Mouse (Mus musculus) left cerebral cortex, postnatal 4 days (tissue): Measurements from ENCODE around the gene Gm45062. TPM values are rescaled to one million over a fixed set of nuclear protein-coding genes. Genes with fewer than 3 reads are reported as not detected.

Experiments used
- DNase-seq: peaks from one replicate; pipeline ENCODE4 v3.0.0-alpha.2; 2022
- intact Hi-C: fragments of 180-260 bp; cut with DNase I; formaldehyde crosslinking; loops from one replicate; pipeline ENCODE4 v1.15.1; 2025
- total RNA-seq, 2 experiments: library from RNA; stranded (reverse); gene quantifications; 2 replicates each; pipeline ENCODE4 v1.2.3; 2021

Gm45062 gene
- total RNA-seq, 2 experiments from 2014 or later: 5.1 to 6.4 TPM

DNA sequence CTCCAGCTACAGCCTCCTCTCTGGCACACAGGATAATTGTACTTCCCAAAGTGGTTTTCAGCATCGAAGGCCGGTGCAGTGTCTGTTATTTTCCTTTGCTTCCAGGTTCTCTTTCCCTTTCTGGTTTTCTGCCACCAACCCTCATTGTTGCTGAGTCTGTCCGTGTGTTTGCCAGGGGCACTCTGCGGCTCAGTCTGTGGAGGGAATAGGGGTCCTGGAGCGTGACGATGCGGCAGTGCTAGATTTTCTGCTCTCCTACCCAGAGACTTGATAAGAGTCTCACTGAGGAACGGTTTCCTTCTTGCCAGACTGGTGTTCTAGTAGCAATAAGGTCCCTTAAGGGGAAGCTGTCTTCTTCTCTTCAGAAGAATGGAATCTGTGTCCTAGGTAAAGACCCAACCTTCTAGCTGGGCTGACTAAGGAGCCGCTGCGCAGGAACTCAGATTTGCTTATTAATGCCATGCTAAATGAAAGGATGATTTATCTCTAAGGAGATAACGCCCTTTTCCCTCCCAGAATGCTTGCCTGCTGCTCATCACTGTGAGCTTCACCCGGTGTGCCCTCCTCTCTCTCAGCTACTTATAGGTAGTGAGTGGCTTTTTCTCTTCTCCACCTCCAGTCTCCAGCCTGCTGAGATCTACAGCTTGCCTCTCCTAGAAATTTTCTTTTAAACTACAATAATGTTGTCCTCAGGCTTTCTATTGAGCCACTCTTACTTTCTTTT is 104.9 kb downstream of the Gm45062 start:
- no peak for DNase-seq
- intact Hi-C loops: no loop called here

DNA sequence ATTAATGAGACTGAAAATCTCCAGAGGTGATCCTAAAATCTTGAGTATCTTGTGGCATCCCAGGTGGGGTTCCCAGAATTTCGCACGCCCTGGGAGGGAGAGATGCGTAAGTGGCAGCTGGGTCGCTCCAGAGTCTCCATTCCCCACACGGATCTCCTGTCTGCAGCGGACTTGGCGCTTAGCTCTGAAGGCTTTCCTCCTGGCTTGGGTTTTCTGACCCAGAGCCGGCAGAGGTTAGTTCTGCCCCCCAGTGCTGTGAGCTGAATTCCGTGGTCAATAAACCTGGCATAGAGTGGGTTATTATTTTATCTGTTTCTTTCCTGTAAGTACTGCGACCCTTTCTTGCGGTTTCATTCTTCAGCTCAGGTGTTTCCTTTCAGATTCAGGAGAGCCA is 105.5 kb downstream of the Gm45062 start:
- intact Hi-C loops: no loop called here
- DNase-seq: no peak

- no peak for DNase-seq
- intact Hi-C loops: no loop called here
Observed at GRCm38 (mm10) chr6:8367675-8368074, 108.4 kb downstream of the Gm45062 start.

- intact Hi-C loops: no loop called here
- no peak for DNase-seq
Observed at GRCm38 (mm10) chr6:8368198-8368864, 109.1 kb downstream of the Gm45062 start.

DNA sequence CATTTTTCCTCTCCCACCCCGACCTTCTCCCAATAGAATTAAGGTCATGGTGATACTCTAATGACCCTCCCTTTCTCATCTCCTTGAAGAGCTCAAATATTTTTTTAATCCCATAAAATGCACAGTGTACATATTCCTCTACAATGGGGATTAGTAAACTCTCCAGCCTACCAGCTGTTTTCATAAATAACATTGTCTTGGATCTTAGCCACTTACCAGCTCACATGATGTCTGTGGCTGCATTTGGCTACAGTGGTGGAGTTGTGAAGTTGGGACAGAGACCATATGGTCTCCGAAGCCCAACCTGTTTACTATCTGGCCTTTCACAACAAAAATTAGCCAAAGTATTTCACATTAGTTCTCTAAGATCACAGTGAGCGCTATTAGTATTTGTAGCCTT is 111.4 kb downstream of the Gm45062 start:
- intact Hi-C loops: no loop called here

GRCm38 (mm10) chr6:8373051-8373450 is 113.8 kb downstream of the Gm45062 start:
- DNase-seq: no peak
- intact Hi-C loops: no loop called here

More for the DNA sequence above, 111.4 kb downstream of the Gm45062 start:
- DNase-seq: no peak

GRCm38 (mm10) chr6:8373851-8374250 is 114.6 kb downstream of the Gm45062 start:
- DNase-seq: peak; percentile 14
- intact Hi-C loops: no loop called here

- intact Hi-C loops: no loop called here
Observed at GRCm38 (mm10) chr6:8374290-8374689, 115.0 kb downstream of the Gm45062 start.

GRCm38 (mm10) chr6:8374712-8375111 is 115.5 kb downstream of the Gm45062 start:
- intact Hi-C loops: no loop called here
- DNase-seq: no peak

More at GRCm38 (mm10) chr6:8374290-8374689, 115.0 kb downstream of the Gm45062 start:
- DNase-seq: no peak

DNA sequence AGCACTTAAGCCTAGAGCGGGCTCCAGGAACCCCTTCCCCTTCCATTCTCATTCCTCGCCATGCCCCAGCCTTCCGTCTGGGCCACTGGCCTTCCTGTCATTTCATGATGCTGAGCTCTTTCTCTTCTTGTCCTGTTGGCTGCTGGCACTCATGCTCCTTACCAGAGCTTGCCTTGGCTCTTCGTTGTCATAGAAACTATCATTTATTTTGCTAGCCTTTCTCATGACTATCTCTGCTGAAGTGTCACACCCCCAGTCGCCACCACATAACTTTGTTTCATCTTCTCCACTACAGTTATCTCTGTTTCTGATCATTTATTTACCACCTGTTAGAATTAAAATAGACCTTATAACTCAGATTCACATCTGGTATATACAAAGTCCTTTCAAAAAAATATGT is 117.1 kb downstream of the Gm45062 start:
- intact Hi-C loops: no loop called here
- no peak for DNase-seq

GRCm38 (mm10) chr6:8377667-8378066 is 118.4 kb downstream of the Gm45062 start:
- intact Hi-C loops: no loop called here
- no peak for DNase-seq

DNA sequence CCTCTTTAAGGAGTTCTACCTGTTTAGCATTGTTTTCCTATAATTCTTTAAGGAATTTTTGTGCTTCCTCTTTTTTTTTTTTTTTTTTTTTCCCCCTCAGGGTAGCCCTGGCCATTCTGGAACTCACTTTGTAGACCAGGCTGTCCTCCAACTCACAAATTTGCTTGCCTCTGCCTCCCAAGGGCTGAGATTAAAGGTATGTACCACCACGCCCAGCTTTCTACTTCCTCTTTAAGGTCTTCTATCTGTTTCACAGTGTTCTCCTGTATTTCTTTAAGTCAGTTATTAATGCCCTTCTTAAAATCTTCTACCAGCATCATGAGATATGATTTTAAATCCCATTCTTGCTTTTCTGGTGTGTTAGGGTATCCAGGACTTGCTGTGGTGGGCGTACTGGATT is 130.1 kb downstream of the Gm45062 start:
- intact Hi-C loops: no loop called here
- no peak for DNase-seq

DNA sequence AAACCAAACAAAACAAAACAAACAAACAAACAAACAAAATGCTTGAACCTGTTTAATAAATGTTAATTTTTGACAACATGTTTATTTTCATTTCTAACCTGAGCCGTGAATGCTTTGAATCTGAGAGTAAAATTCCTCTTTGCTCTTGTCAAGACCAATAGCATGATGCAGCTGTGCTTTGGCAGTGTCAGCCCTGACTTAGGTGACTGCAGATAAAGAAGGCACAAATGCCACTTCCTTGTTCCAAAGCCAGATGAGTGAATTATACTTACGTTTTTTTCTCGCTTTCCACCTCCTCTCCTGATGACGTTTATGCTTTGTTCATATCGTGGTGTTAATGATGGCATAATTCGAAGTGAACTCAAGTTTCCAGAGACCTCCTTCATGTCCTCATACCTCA is 131.0 kb downstream of the Gm45062 start:
- DNase-seq: no peak
- intact Hi-C loops: no loop called here

GRCm38 (mm10) chr6:8390935-8391334 is 131.7 kb downstream of the Gm45062 start:
- intact Hi-C loops: no loop called here
- DNase-seq: no peak

DNA sequence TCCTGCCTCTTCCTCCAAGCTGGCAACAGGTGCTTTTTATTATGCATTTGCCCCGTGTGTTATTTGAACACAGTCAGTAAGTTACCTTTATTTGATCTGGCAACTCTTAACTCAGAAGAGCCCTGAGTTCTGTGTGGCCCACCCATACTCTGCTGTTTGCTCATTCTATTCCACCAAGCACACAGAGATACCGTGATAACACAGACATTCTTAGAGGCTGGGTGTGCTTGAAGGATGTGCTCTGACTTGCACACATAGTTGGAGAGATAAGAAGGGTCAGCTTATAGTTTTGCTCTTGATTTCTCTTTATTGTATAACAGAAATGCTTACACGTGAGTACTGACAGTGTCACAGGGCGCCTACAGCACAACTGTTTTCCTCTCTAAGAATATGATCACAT is 133.8 kb downstream of the Gm45062 start:
- intact Hi-C loops: no loop called here
- DNase-seq: no peak

DNA sequence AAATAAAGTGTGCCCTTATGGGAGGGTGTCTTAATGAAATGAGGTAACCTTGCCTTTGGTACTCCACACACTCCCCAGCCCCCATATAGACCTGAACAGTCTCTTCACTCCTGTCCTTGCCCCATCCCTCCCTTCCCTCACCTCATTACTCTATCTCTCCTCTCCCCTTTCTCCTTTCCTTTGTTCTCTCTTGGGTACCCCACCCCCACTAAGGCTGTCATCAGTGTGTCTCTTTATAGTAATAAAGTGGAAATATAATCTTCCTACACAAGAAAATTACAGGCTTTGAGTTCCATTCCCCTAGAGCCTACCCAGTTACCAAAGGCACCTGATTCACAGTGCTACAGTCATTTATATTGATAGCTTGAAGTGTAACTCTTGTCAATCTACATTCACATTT is 134.8 kb downstream of the Gm45062 start:
- no peak for DNase-seq
- intact Hi-C loops: no loop called here

GRCm38 (mm10) chr6:8395061-8395460 is 135.8 kb downstream of the Gm45062 start:
- no peak for DNase-seq
- intact Hi-C loops: no loop called here

GRCm38 (mm10) chr6:8397252-8397651 is 138.0 kb downstream of the Gm45062 start:
- DNase-seq: no peak
- intact Hi-C loops: no loop called here

GRCm38 (mm10) chr6:8399710-8400109 is 140.5 kb downstream of the Gm45062 start:
- intact Hi-C loops: no loop called here
- DNase-seq: no peak

GRCm38 (mm10) chr6:8403127-8403526 is 143.9 kb downstream of the Gm45062 start:
- intact Hi-C loops: no loop called here
- no peak for DNase-seq

DNA sequence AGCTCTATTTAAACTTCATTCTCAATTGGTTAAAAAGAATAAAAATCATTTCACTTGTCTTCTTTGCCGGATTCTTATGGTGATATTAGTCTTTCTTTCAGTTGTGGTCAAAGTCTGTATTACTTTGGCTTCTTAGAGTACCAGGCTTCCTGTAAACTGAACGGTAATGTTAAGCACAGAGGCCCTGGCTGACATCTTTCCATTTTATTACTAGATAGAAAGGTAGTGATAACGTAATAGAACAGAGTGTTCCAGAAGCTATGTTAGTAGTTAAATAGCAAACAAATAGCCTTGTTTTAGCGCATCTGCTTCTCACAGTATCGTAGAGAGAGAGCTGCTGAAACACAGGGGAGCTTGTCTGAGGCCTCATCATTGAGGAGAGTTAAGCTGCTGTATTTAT is 146.6 kb downstream of the Gm45062 start:
- no peak for DNase-seq
- intact Hi-C loops: no loop called here

DNA sequence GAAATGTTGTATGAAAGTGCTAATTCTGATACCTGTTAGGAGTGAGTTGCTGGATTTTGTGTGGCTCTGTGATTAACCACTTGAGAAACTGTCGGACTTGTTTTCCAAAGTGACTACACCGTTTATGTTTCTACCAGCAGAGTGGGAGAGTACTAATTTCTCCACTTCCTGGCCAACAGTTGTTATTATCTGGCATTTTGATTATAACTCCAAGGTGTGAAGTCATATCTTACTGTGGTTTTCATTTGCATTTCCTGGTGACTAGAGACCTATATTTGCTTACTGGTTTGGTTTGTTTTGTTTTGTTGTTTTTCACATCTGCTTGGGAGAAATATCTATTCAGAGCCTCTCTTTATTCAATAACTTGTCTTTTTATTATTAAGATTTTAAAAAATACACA is 149.1 kb downstream of the Gm45062 start:
- no peak for DNase-seq
- intact Hi-C loops: no loop called here
